Mouse (Mus musculus) layer of hippocampus, adult 2 months (tissue): ENCODE results near the gene Cd82. TPM values are rescaled to one million over a fixed set of nuclear protein-coding genes. Genes with fewer than 3 reads are reported as not detected.

Source experiments
- DNase-seq, 2 experiments: peaks; one replicate each; pipeline ENCODE4 v3.0.0; 2022; ENCODE audit warnings: low spot score in 2 of 2
- H3K27ac ChIP-seq: fragments of 200-600 bp; 2 replicates; pipeline ENCODE4 v1.8.1; 2022
- H3K4me3 ChIP-seq: fragments of 200-600 bp; 2 replicates; pipeline ENCODE4 v1.8.1; 2022; ENCODE audit warnings: mild to moderate bottlenecking
- CTCF ChIP-seq: fragments of 200-600 bp; conservative IDR thresholded peaks from 2 replicates; pipeline ENCODE4 v1.8.1; 2022; ENCODE audit warnings: antibody characterized with exemption, mild to moderate bottlenecking, moderate library complexity
- microRNA-seq, 2 experiments: library from miRNA; unstranded; fragments of <30 nt; microRNA quantifications; one replicate each; pipeline ENCODE4 v1.2.0; 2021
- total RNA-seq, 2 experiments: library from RNA; stranded (reverse); gene quantifications; 2 replicates each; pipeline ENCODE4 v1.2.3; 2021

The Cd82 gene
- total RNA-seq, 2 experiments from 2014 or later, result 17.2 to 17.9 TPM

DNA sequence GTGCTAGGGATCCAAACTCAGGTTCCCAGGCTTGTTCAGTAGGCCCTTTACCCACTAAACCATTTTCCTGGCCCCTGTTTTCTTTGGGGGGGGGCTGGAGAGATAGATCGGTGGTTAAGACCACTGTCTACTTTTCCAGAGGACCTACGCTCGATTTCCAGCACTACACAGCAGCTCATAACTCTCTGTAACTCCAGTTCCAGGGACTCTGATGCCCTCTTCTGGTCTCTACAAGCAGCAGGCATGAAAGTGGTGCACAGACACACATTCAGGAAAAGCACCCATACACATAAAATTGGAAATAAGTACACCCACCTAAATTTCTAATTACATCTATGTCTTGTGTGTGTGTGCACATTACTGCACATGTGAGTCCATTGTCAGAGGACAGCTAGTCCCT is 85.8 kb downstream of the Cd82 start:
- no peak overlapping the region for H3K4me3 ChIP-seq
- peak; percentile 33 for TF ChIP-seq CTCF
- DNase-seq, result no peak
- H3K27ac ChIP-seq, result peak overlapping the region; percentile 83

DNA sequence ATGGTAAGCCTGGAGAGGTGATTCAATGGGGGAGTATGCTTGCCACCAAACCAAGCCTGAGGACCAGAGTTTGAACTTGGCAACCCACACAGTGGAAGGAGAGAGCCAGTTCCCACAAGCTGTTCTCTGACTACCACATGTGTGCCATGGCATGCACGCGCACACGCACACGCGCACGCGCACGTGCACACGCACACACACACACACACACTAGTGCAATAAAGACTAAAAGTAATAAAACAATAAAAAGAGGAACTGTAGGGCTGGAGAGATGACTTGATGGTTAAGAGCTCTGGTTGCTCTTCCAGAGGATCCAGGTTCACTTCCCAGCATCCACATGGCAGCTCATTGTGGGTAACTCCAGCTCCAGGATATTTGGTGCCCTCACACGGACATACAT is 90.1 kb downstream of the Cd82 start:
- no peak overlapping the region for H3K27ac ChIP-seq
- no peak overlapping the region for H3K4me3 ChIP-seq
- TF ChIP-seq CTCF, result no peak
- DNase-seq, result no peak

DNA sequence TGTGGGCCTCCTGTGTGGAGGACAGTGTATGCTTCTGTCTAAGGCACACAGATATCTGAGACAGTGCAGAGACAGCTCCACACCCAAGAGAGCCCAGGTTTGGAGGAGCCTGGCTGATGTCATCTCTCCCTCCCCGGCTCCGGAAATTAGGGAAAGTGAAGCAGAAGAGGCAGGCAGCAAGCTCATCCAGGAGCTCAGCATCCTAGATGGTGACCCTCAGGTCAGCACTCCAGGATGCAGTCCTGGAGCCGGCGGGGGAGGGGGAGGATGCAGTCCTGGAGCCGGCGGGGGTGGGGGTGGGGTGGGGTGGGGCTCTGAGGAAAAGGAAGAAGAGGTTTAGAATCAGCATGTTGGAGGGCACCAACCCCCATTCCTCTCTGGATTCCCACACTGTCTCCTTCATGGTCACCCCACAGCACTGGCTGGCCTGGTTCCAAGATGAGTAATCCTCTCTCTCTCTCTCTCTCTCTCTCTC is 90.8 kb downstream of the Cd82 start:
- TF ChIP-seq CTCF, result no peak
- Histone ChIP-seq H3K27ac (no peak overlapping the region), H3K4me3 (no peak overlapping the region)
- DNase-seq, result no peak

Small RNA genes lying within 50 kb of the gene (microRNA-seq; reads per million reads assigned to microRNA genes)
- gene Mir7001, result 0.18 to 0.32 reads per million in 2 experiments

Other genes starting within 250 kb of the Cd82 start
- 10 to 100 TPM; 39.1 to 40.2 TPM for gene Tspan18, start 128.6 kb downstream of the Cd82 start, total RNA-seq
- gene Gm10803, start 97.4 kb upstream of the Cd82 start, total RNA-seq, result not detected
- 1 to 10 TPM in 1 of 2 experiments, under 1 TPM in 1; 0.71 to 1.3 TPM for gene Alx4, start 179.2 kb upstream of the Cd82 start, total RNA-seq